Mouse (Mus musculus): ENCODE results near the gene Lgals3bp. TPM values are rescaled to one million over a fixed set of nuclear protein-coding genes. Genes with fewer than 3 reads are reported as not detected.
"Not testable (repeated sequence)": the region's sequence is repeated elsewhere in the genome, so short reads cannot be mapped to it uniquely, and the experiment has no call there.

Lgals3bp gene
- total RNA-seq, 2 experiments from 2014 or later = 18.3 to 18.8 TPM

- no peak for DNase-seq (ENCODE audit: low spot score in 2 of 2)
These were observed 697 bp downstream of the Lgals3bp start for GRCm38 (mm10) chr11:118401195-118401594.

GRCm38 (mm10) chr11:118400566-118400936, 1.3 kb downstream of the Lgals3bp start:
- no peak for DNase-seq (ENCODE audit: low spot score in 2 of 2)

GRCm38 (mm10) chr11:118399891-118400565, 1.9 kb downstream of the Lgals3bp start:
- DNase-seq (ENCODE audit: low spot score in 2 of 2) = no peak

GRCm38 (mm10) chr11:118397806-118398530, 3.9 kb downstream of the Lgals3bp start:
- DNase-seq (ENCODE audit: low spot score in 2 of 2) = no peak

- no peak for DNase-seq (ENCODE audit: low spot score in 2 of 2)
These were observed 7.4 kb downstream of the Lgals3bp start for GRCm38 (mm10) chr11:118394538-118394937.

- no peak for DNase-seq (ENCODE audit: low spot score in 2 of 2)
These were observed 7.9 kb downstream of the Lgals3bp start for GRCm38 (mm10) chr11:118393991-118394390.

- DNase-seq (ENCODE audit: low spot score in 2 of 2) = not testable (repeated sequence)
These were observed 14.1 kb downstream of the Lgals3bp start for GRCm38 (mm10) chr11:118387816-118388215.

GRCm38 (mm10) chr11:118379251-118380009, 22.5 kb downstream of the Lgals3bp start:
- DNase-seq (ENCODE audit: low spot score in 2 of 2) = peak; percentile 46 to 85

GRCm38 (mm10) chr11:118378656-118379055, 23.2 kb downstream of the Lgals3bp start:
- DNase-seq (ENCODE audit: low spot score in 2 of 2) = no peak

- DNase-seq (ENCODE audit: low spot score in 2 of 2) = not testable (repeated sequence)
These were observed 25.6 kb downstream of the Lgals3bp start for GRCm38 (mm10) chr11:118376323-118376722.

- DNase-seq (ENCODE audit: low spot score in 2 of 2) = no peak
These were observed 26.0 kb downstream of the Lgals3bp start for GRCm38 (mm10) chr11:118375881-118376280.

- DNase-seq (ENCODE audit: low spot score in 2 of 2) = no peak
These were observed 26.4 kb downstream of the Lgals3bp start for GRCm38 (mm10) chr11:118375461-118375860.

- no peak for DNase-seq (ENCODE audit: low spot score in 2 of 2)
These were observed 26.9 kb downstream of the Lgals3bp start for GRCm38 (mm10) chr11:118375006-118375405.

GRCm38 (mm10) chr11:118374506-118374905, 27.4 kb downstream of the Lgals3bp start:
- DNase-seq (ENCODE audit: low spot score in 2 of 2) = no peak

GRCm38 (mm10) chr11:118372641-118373040, 29.3 kb downstream of the Lgals3bp start:
- DNase-seq (ENCODE audit: low spot score in 2 of 2) = no peak

- no peak for DNase-seq (ENCODE audit: low spot score in 2 of 2)
These were observed 30.0 kb downstream of the Lgals3bp start for GRCm38 (mm10) chr11:118371876-118372275.

- DNase-seq (ENCODE audit: low spot score in 2 of 2) = no peak
These were observed 32.2 kb downstream of the Lgals3bp start for GRCm38 (mm10) chr11:118369657-118370056.

GRCm38 (mm10) chr11:118369251-118369650, 32.6 kb downstream of the Lgals3bp start:
- no peak for DNase-seq (ENCODE audit: low spot score in 2 of 2)

GRCm38 (mm10) chr11:118368330-118368729, 33.6 kb downstream of the Lgals3bp start:
- DNase-seq (ENCODE audit: low spot score in 2 of 2) = no peak

- DNase-seq (ENCODE audit: low spot score in 2 of 2) = no peak
These were observed 35.3 kb downstream of the Lgals3bp start for GRCm38 (mm10) chr11:118366559-118366958.

GRCm38 (mm10) chr11:118366108-118366507, 35.8 kb downstream of the Lgals3bp start:
- no peak for DNase-seq (ENCODE audit: low spot score in 2 of 2)

- DNase-seq (ENCODE audit: low spot score in 2 of 2) = no peak
These were observed 36.7 kb downstream of the Lgals3bp start for GRCm38 (mm10) chr11:118365171-118365570.
